Mouse (Mus musculus): Measurements from ENCODE around the gene Mrtfa. TPM values are rescaled to one million over a fixed set of nuclear protein-coding genes. Genes with fewer than 3 reads are reported as not detected.

Mrtfa gene
- polyA plus RNA-seq, 1 experiment from 2014 or later = 13.5 TPM

GRCm38 (mm10) chr15:81158517-81159120, 31.9 kb downstream of the Mrtfa start:
- H3K27ac ChIP-seq (ENCODE audit: low read length) = no peak overlapping the region

GRCm38 (mm10) chr15:81156453-81156852, 34.1 kb downstream of the Mrtfa start:
- H3K27me3 ChIP-seq (replicated peaks; ENCODE audit: insufficient read depth, low read length) = no peaks in the 10 kb centered on the region
- H3K36me3 ChIP-seq (ENCODE audit: insufficient read depth, low read length) = no peaks in the 10 kb centered on the region
- H3K4me2 ChIP-seq (replicated peaks; ENCODE audit: low read depth, low read length) = no peak overlapping the region
- ATAC-seq (no peak), DNase-seq (ENCODE audit: low spot score) (no peak)
- H3K4me3 ChIP-seq (ENCODE audit: low read depth, low read length) = no peak overlapping the region
- no peak overlapping the region for H3K27ac ChIP-seq (ENCODE audit: low read length)
- no peaks in the 10 kb centered on the region for H3K9me3 ChIP-seq (ENCODE audit: low read length)
- H3K4me1 ChIP-seq (ENCODE audit: insufficient read depth, low read depth, low read length) = peaks cover 6% of the 10 kb centered on the region; the same call in 1 of the 2 replicates
- peak; percentile 17; the same call in 1 of the 2 replicates for TF ChIP-seq CTCF (IDR thresholded peaks at IDR 0.05)
- TF ChIP-seq EP300 (IDR thresholded peaks at IDR 0.05) = no peak
- no peak overlapping the region for H3K9ac ChIP-seq (replicated peaks; ENCODE audit: low read depth)
- WGBS = 74% methylated on average over 2 of the region's 2 CpGs

More at GRCm38 (mm10) chr15:81158517-81159120, 31.9 kb downstream of the Mrtfa start:
- ATAC-seq (no peak), DNase-seq (ENCODE audit: low spot score) (peak; percentile 43)
- Histone ChIP-seq H3K9ac (replicated peaks; ENCODE audit: low read depth) (no peak overlapping the region), H3K9me3 (ENCODE audit: low read length) (no peaks in the 10 kb centered on the region), H3K27me3 (replicated peaks; ENCODE audit: insufficient read depth, low read length) (no peaks in the 10 kb centered on the region), H3K4me2 (replicated peaks; ENCODE audit: low read depth, low read length) (no peak overlapping the region), H3K4me1 (ENCODE audit: insufficient read depth, low read depth, low read length) (peaks cover 6% of the 10 kb centered on the region; the same call in 1 of the 2 replicates), H3K4me3 (ENCODE audit: low read depth, low read length) (no peak overlapping the region), H3K36me3 (ENCODE audit: insufficient read depth, low read length) (no peaks in the 10 kb centered on the region)
- TF ChIP-seq CTCF (IDR thresholded peaks at IDR 0.05) (peak; percentile 48), EP300 (IDR thresholded peaks at IDR 0.05) (no peak)
- WGBS = 71% methylated on average over 7 of the region's 7 CpGs

GRCm38 (mm10) chr15:81155845-81156244, 34.7 kb downstream of the Mrtfa start:
- TF ChIP-seq EP300 (IDR thresholded peaks at IDR 0.05) (no peak), CTCF (IDR thresholded peaks at IDR 0.05) (no peak)
- DNase-seq (ENCODE audit: low spot score) = no peak
- no peak overlapping the region for H3K4me2 ChIP-seq (replicated peaks; ENCODE audit: low read depth, low read length)
- H3K9ac ChIP-seq (replicated peaks; ENCODE audit: low read depth) = no peak overlapping the region
- H3K9me3 ChIP-seq (ENCODE audit: low read length) = no peaks in the 10 kb centered on the region
- WGBS = 81% methylated on average over 3 of the region's 3 CpGs
- no peaks in the 10 kb centered on the region for H3K36me3 ChIP-seq (ENCODE audit: insufficient read depth, low read length)
- peaks cover 6% of the 10 kb centered on the region; the same call in 1 of the 2 replicates for H3K4me1 ChIP-seq (ENCODE audit: insufficient read depth, low read depth, low read length)
- no peak overlapping the region for H3K27ac ChIP-seq (ENCODE audit: low read length)
- ATAC-seq = no peak
- H3K4me3 ChIP-seq (ENCODE audit: low read depth, low read length) = no peak overlapping the region
- no peaks in the 10 kb centered on the region for H3K27me3 ChIP-seq (replicated peaks; ENCODE audit: insufficient read depth, low read length)

- peaks cover 6% of the 10 kb centered on the region; the same call in 1 of the 2 replicates for H3K4me1 ChIP-seq (ENCODE audit: insufficient read depth, low read depth, low read length)
- H3K27ac ChIP-seq (ENCODE audit: low read length) = no peak overlapping the region
- no peak overlapping the region for H3K4me3 ChIP-seq (ENCODE audit: low read depth, low read length)
- no peaks in the 10 kb centered on the region for H3K27me3 ChIP-seq (replicated peaks; ENCODE audit: insufficient read depth, low read length)
- H3K9me3 ChIP-seq (ENCODE audit: low read length) = no peaks in the 10 kb centered on the region
- no peak overlapping the region for H3K9ac ChIP-seq (replicated peaks; ENCODE audit: low read depth)
- H3K4me2 ChIP-seq (replicated peaks; ENCODE audit: low read depth, low read length) = no peak overlapping the region
- no peaks in the 10 kb centered on the region for H3K36me3 ChIP-seq (ENCODE audit: insufficient read depth, low read length)
- DNase-seq (ENCODE audit: low spot score) (peak; percentile 45), ATAC-seq (no peak)
- TF ChIP-seq EP300 (IDR thresholded peaks at IDR 0.05) = no peak
- 48% methylated on average over 2 of the region's 2 CpGs for WGBS
These were observed 35.5 kb downstream of the Mrtfa start for GRCm38 (mm10) chr15:81154846-81155624.

- no peak overlapping the region for H3K9ac ChIP-seq (replicated peaks; ENCODE audit: low read depth)
- H3K27ac ChIP-seq (ENCODE audit: low read length) = no peak overlapping the region
- ATAC-seq (no peak), DNase-seq (ENCODE audit: low spot score) (no peak)
- no peak overlapping the region for H3K4me2 ChIP-seq (replicated peaks; ENCODE audit: low read depth, low read length)
- TF ChIP-seq EP300 (IDR thresholded peaks at IDR 0.05) (no peak), CTCF (IDR thresholded peaks at IDR 0.05) (no peak)
- H3K9me3 ChIP-seq (ENCODE audit: low read length) = no peaks in the 10 kb centered on the region
- H3K27me3 ChIP-seq (replicated peaks; ENCODE audit: insufficient read depth, low read length) = no peaks in the 10 kb centered on the region
- 76% methylated on average over 11 of the region's 11 CpGs for WGBS
- H3K4me3 ChIP-seq (ENCODE audit: low read depth, low read length) = no peak overlapping the region
- H3K36me3 ChIP-seq (ENCODE audit: insufficient read depth, low read length) = no peaks in the 10 kb centered on the region
- peaks cover 2% of the 10 kb centered on the region; the same call in 1 of the 2 replicates for H3K4me1 ChIP-seq (ENCODE audit: insufficient read depth, low read depth, low read length)
These were observed 48.5 kb downstream of the Mrtfa start for GRCm38 (mm10) chr15:81141956-81142576.

- Histone ChIP-seq H3K9me3 (ENCODE audit: low read length) (no peaks in the 10 kb centered on the region), H3K27ac (ENCODE audit: low read length) (no peak overlapping the region), H3K4me3 (ENCODE audit: low read depth, low read length) (no peak overlapping the region), H3K36me3 (ENCODE audit: insufficient read depth, low read length) (no peaks in the 10 kb centered on the region), H3K4me1 (ENCODE audit: insufficient read depth, low read depth, low read length) (peaks cover 4% of the 10 kb centered on the region; the same call in 1 of the 2 replicates), H3K4me2 (replicated peaks; ENCODE audit: low read depth, low read length) (no peak overlapping the region), H3K9ac (replicated peaks; ENCODE audit: low read depth) (no peak overlapping the region), H3K27me3 (replicated peaks; ENCODE audit: insufficient read depth, low read length) (no peaks in the 10 kb centered on the region)
- ATAC-seq (no peak), DNase-seq (ENCODE audit: low spot score) (no peak)
- WGBS = 87% methylated on average over 5 of the region's 5 CpGs
- TF ChIP-seq EP300 (IDR thresholded peaks at IDR 0.05) (no peak), CTCF (IDR thresholded peaks at IDR 0.05) (no peak)
These were observed 50.6 kb downstream of the Mrtfa start for GRCm38 (mm10) chr15:81140004-81140403.

Measured in lung, postnatal 0 days (tissue).